Mouse (Mus musculus): ENCODE measurements around the gene Sdf2.
"Not testable (repeated sequence)": the region's sequence is repeated elsewhere in the genome, so short reads cannot be mapped to it uniquely, and the experiment has no call there.

Sdf2 gene

DNA sequence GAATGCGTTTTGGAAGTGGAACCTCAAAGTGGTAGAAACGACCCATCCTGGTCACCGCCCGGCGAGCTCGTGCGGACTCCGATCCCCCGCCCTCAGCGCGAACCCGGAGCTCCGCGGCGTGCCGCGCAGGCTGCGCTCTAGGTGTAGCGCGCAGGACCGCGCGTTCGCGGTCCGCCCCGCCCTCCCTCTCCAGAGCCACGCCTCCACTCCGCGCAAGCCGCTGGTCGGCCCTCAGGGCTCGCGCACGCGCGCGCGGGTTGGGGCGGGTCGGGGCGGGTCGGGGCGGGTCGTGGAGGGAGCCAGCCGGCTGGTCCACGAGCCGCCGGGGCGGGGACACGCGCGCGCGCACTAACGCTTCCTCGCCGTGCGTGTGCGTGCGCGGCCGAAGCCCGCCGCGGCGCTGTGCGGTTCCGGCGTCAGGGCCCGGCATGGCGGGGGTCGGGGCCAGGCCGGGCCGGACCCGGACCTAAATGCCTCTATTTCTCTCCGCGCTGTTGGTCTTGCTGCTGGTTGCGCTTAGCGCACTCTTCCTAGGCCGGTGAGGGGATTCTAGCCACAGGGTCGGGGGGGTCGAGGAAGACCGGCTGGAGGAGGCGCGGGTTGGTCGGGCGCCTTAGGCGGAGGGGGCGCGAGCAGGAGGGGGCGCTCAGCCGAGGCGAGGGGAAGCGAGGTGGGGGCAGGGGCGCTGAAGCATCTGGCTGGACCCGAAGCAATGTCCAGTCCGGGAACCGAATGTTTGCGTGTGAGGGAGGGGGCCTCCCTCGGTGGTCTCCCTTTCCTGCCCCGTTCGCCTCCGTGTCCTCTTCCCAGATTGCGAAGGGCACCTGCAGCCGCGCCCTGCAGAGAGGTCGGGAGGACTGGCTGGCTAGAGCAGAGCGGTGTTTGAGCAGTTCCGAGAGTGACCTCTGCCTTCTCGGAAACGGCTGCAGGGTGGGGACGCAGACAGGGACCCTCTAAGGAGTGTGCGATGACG, 16.1 kb downstream of the Sdf2 start, which contains the start of gene 2610507B11Rik:
Gene 2610507B11Rik, plus strand, starts transcription at position 373 of the 973 bp plus-strand sequence.
- DNase-seq (ENCODE audit: extremely low spot score, low read depth, low spot score) = peak; percentile 75

GRCm38 (mm10) chr11:78262550-78262949, 17.0 kb downstream of the Sdf2 start:
- peak; percentile 53 for DNase-seq (ENCODE audit: extremely low spot score, low read depth, low spot score)

DNA sequence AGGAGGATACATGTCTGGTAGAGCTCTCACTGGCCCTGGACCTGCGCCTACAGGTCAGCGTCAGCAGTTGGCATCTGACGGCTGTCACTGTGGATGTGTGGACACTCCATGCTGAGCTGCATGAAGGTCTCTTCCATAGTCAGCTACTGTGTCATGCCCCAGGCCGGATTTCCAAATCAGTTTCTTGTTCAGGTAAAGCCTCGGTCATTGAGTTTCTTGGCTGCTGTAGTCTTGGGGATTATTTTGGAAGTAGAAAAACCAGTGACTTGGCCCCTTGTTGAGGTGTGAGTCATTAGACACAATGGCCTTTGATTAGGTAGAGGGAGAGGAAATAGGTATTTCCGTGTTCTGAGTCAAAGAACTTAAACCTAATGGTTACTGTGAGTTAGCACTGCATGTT, 20.0 kb downstream of the Sdf2 start:
- DNase-seq (ENCODE audit: extremely low spot score, low read depth, low spot score) = no peak

DNA sequence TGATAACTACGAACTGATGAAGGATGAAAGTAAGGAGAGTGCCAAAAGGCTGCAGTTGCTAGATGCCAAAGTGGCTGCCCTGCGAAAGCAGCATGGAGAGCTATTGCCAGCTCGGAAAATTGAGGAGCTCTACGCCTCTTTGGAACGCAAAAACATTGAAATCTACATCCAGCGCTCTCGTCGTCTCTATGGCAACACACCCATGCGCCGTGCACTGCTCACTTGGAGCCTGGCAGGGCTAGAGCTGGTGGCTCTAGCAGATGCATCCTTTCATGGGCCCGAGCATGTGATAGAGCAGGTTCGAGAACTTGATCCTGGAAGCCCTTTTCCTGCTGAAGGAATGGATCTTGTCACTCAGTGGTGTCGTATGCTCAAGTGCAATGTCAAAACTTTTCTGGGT, 26.4 kb downstream of the Sdf2 start:
- no peak for DNase-seq (ENCODE audit: extremely low spot score, low read depth, low spot score)

DNA sequence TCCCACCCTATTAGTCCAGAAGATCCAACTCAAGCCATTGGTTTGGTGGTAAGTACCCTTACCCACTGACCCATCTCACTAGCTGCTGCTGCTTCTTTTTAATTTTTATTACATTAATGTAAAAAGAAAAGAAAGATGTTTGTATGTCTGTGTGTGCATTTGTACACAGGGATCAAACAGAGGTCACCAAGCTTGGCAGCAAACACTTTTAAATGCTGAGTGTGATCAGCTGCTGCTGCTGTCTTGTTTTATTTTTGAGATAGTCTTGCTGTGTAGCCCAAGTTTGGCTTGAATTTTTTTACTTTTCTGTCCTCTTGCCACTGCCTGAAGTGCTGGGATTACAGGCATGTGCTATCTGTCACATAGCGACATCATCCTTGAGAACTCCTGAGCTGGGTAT, 30.1 kb downstream of the Sdf2 start:
- DNase-seq (ENCODE audit: extremely low spot score, low read depth, low spot score) = no peak

GRCm38 (mm10) chr11:78276169-78276568, 30.6 kb downstream of the Sdf2 start:
- not testable (repeated sequence) for DNase-seq (ENCODE audit: extremely low spot score, low read depth, low spot score)

DNA sequence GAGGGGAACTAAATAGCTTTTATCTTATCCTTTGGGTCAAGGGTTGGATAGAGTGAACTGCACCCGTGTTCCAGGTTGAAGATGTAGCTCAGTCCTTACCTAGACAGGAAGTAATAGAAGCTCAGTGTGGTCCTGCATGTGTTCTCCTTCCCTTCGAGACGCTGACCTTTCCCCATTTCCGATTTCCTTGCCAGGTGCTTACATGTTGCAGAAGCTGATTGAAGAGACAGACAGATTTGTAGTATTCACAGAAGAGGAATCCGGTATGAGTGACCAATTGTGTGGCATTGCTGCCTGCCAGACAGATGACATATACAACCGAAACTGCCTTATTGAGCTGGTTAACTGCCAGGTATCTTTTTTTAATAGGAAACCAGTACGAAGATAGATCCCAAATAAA, 33.3 kb downstream of the Sdf2 start:
- DNase-seq (ENCODE audit: extremely low spot score, low read depth, low spot score) = no peak

DNA sequence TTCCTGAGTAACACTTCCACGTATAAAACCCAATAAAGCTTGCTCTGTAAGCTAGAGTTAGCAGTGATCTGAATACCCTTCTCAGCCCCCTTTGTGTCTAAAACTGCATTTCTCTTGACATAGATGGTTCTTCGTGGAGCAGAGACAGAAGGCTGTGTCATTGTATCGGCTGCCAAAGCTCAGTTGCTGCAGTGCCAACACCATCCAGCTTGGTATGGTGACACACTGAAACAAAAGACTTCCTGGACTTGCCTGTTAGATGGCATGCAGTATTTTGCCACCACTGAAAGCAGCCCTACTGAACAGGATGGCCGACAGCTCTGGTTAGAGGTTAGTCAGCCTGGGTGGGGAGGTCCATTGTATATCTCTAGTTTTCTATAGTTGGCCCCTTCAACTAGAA, 34.0 kb downstream of the Sdf2 start:
- no peak for DNase-seq (ENCODE audit: extremely low spot score, low read depth, low spot score)

- no peak for DNase-seq (ENCODE audit: extremely low spot score, low read depth, low spot score)
Measured at GRCm38 (mm10) chr11:78289146-78289763, 43.7 kb downstream of the Sdf2 start.

DNA sequence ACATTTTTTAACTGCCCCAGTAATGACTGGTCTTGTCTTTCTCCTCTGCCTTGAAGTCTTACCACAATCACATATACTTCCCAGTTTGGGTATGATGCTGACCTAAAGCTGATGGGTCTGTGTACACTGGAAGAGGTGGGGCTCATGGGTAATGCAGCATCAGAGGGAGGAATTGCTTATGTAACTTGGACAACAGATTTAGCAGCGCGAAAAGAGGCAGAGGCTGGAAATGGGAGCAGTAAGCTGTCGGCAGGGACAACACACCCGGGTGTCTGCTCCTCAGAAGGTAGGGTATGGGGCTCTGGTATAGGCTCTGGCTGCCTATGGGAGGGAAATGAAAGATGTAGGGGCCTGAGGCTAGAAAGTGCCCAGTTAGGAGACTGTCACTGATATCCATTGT, 45.1 kb downstream of the Sdf2 start, which contains the start of gene BC030499:
Gene BC030499, plus strand, starts transcription at position 188 of the 400 bp plus-strand sequence.
- DNase-seq (ENCODE audit: extremely low spot score, low read depth, low spot score) = no peak

DNA sequence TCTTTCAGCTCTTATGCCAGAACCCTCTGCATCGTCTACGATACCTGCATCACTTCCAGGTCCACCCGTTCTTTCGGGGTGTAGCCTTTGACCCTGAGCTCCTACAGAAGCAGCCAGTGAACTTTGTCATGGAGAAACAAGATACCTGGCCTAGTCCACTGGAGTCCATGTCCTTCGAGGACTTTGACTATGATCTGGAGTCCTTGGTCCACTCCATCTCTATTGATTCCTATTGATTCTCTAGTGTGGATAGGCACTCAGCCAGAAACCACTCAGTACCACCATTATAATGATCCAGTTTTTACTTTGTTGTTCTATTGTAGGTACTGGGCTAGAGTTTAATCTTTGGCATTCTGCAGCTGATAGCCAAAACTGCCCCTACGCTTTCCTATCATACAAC, 49.0 kb downstream of the Sdf2 start:
- no peak for DNase-seq (ENCODE audit: extremely low spot score, low read depth, low spot score)

GRCm38 (mm10) chr11:78300917-78301316, 55.4 kb downstream of the Sdf2 start:
- no peak for DNase-seq (ENCODE audit: extremely low spot score, low read depth, low spot score)

DNA sequence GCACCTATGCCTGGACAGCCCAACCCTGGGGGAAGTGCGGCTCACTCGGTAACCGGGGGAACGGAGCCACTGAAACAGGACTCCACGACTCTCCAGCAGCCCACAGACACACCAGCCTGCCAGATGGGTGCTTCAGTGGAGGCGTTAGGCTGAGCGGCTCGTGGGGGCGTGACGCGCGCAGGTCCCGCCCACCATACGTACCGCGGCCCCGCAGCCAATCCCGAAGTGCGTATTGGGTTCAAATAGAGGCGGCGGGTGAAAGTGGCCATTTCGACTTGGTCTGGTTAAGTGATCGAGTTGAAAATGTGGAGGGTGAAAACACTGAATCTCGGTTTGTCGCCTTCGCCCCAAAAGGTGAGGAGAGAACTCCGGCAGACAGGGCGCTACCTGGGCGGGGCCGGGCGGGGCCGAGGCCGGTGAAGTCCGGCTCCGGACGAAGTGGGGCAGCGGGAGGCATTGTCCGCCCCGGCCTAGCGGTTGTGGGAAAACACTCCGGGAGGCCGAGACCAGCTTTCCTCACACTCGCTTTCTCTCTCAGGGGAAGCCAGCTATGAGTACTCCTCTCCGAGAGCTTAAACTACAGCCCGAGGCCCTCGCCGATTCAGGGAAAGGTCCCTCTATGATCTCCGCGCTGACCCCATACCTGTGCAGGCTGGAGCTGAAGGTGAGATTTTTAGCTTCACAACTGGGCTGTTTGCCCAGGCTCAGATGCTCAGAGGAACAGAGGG, 56.0 kb downstream of the Sdf2 start, which contains the start of gene Spag5:
Gene Spag5, plus strand, starts transcription at position 173 of the 728 bp plus-strand sequence.
- peak; percentile 46 for DNase-seq (ENCODE audit: extremely low spot score, low read depth, low spot score)

Data from hindlimb bud, embryonic 11.5 days (tissue).